In genomic region chr16:95728453-95729435, GRCm38 (mm10) we compare ENCODE assay signal across 8 mouse cellular contexts. TPM values are rescaled to one million over a fixed set of nuclear protein-coding genes. Genes with fewer than 3 reads are reported as not detected.
DNase-seq lines count a peak whose midpoint lies in the region; ATAC-seq and TF ChIP-seq lines count a peak whose summit lies in the region.

No protein-coding gene starts in this region.

- no peaks in the 10 kb centered on the region for H3K27me3 ChIP-seq in heart, embryonic 10.5 days (ENCODE audit: insufficient read depth, poor library complexity, severe bottlenecking)
- H3K27me3 ChIP-seq in liver, postnatal 0 days (ENCODE audit: insufficient read depth, low read length), result no peaks in the 10 kb centered on the region

- TF ChIP-seq CTCF in liver, postnatal 0 days (IDR thresholded peaks at IDR 0.05; ENCODE audit: low read depth), result no peak

- H3K4me2 ChIP-seq in liver, postnatal 0 days (ENCODE audit: low read depth, low read length), result no peak overlapping the region

- DNase-seq in heart, adult 11 months, result peak; percentile 99
- DNase-seq in heart, embryonic 10.5 days (ENCODE audit: low spot score), result no peak
- DNase-seq in NIH3T3 (ENCODE audit: low read depth), result peak; percentile 93
- peak; percentile 77 for DNase-seq in liver, postnatal 0 days
- DNase-seq in spleen, adult 18-20 months, result peak; percentile 53 to 74
- no peak for DNase-seq in right cerebral cortex, postnatal 4 days
- DNase-seq in thymus, postnatal 10 days (ENCODE audit: low spot score in 2 of 2), result no peak

- H3K4me3 ChIP-seq in heart, embryonic 10.5 days, result no peak overlapping the region
- no peak overlapping the region for H3K4me3 ChIP-seq in liver, postnatal 0 days (ENCODE audit: low read depth, low read length)

- H3K9ac ChIP-seq in liver, postnatal 0 days (replicated peaks), result no peak overlapping the region

- peak; percentile 94 for ATAC-seq in granulocyte monocyte progenitor cell, adult 5-6 weeks (replicated peaks; ENCODE audit: poor library complexity, severe bottlenecking)
- ATAC-seq in liver, postnatal 0 days, result peak; percentile 90

- peak; percentile 91 for TF ChIP-seq EP300 in liver, postnatal 0 days (IDR thresholded peaks at IDR 0.05; ENCODE audit: low read depth)

- no peaks in the 10 kb centered on the region for H3K9me3 ChIP-seq in heart, embryonic 10.5 days
- H3K9me3 ChIP-seq in liver, postnatal 0 days (ENCODE audit: low read length), result no peaks in the 10 kb centered on the region; the same call in 1 of the 2 replicates

- no peaks in the 10 kb centered on the region for H3K36me3 ChIP-seq in heart, embryonic 10.5 days
- H3K36me3 ChIP-seq in liver, postnatal 0 days (replicated peaks; ENCODE audit: insufficient read depth, low read length), result no peaks in the 10 kb centered on the region

- H3K27ac ChIP-seq in heart, embryonic 10.5 days, result no peak overlapping the region
- 0 out of 2 replicates have a peak overlapping the region, but pooled peaks have one; percentile 1 for H3K27ac ChIP-seq in liver, postnatal 0 days (ENCODE audit: low read depth)

- H3K4me1 ChIP-seq in heart, embryonic 10.5 days, result 0 out of 2 replicates have a peak, but pooled peaks cover 8% of the 10 kb centered on the region
- H3K4me1 ChIP-seq in liver, postnatal 0 days (ENCODE audit: insufficient read depth), result no peaks in the 10 kb centered on the region

- 81% methylated on average over 10 of the region's 10 CpGs for WGBS in heart, embryonic 10.5 days
- WGBS in liver, postnatal 0 days (ENCODE audit: insufficient replicate concordance), result 41% methylated on average over 10 of the region's 10 CpGs

RNA-seq across cellular contexts. Expression of gene Ets2, which starts 26.9 kb away (rescaled TPM):
- polyA plus RNA-seq in heart, embryonic 10.5 days (2016; fragmentation: Nextera tagmentation; extraction: Ambion mirVana), result 38.5 and 41.0 TPM in 2 replicates
- total RNA-seq in granulocyte monocyte progenitor cell, adult 5-6 weeks (2014; fragmentation: Nextera tagmentation), result 7.4 and 7.5 TPM in 2 replicates
- total RNA-seq in granulocyte monocyte progenitor cell, adult 5-6 weeks (2017), result 7.0 and 9.7 TPM in 2 replicates
- polyA plus RNA-seq in liver, postnatal 0 days (2015; fragmentation: Nextera tagmentation; extraction: Ambion mirVana), result 13.2 and 13.5 TPM in 2 replicates

Comparison
In these comparisons a context has a peak if more than half of its experiments do, and no peak if none do; other contexts are left out.
1. DNase-seq: peak in heart, adult 11 months (single experiment), NIH3T3 (single experiment), liver, postnatal 0 days (single experiment) and spleen, adult 18-20 months (2 of 2); none in heart, embryonic 10.5 days (single experiment), right cerebral cortex, postnatal 4 days (single experiment) and thymus, postnatal 10 days (0 of 2).